Mouse (Mus musculus) forebrain, embryonic 15.5 days (tissue): ENCODE measurements around the gene Shd. TPM values are rescaled to one million over a fixed set of nuclear protein-coding genes. Genes with fewer than 3 reads are reported as not detected.

Source experiments
- ATAC-seq: fragments of 200-750 bp; cut with Nextera tagmentation; replicated peaks from 2 replicates; pipeline ENCODE4 v1.8.0; 2017; ENCODE audit warnings: mild to moderate bottlenecking, moderate TSS enrichment, moderate library complexity
- H3K27ac ChIP-seq: fragments of 300-500 bp; sonication (generic); replicated peaks from 2 replicates; pipeline ENCODE4 v1.5.1; 2015; ENCODE audit warnings: mild to moderate bottlenecking, inconsistent platforms
- H3K27me3 ChIP-seq: fragments of 300-500 bp; sonication (generic); 2 replicates; pipeline ENCODE4 v1.6.1; 2015; ENCODE audit warnings: inconsistent platforms
- H3K36me3 ChIP-seq: fragments of 300-500 bp; sonication (generic); 2 replicates; pipeline ENCODE4 v1.6.1; 2015; ENCODE audit warnings: mild to moderate bottlenecking, inconsistent platforms
- H3K4me1 ChIP-seq: fragments of 300-500 bp; sonication (generic); 2 replicates; pipeline ENCODE4 v1.6.1; 2015; ENCODE audit warnings: inconsistent platforms
- H3K4me2 ChIP-seq: fragments of 300-500 bp; sonication (generic); replicated peaks from 2 replicates; pipeline ENCODE4 v1.6.1; 2015; ENCODE audit warnings: mild to moderate bottlenecking, inconsistent platforms
- H3K4me3 ChIP-seq: fragments of 300-500 bp; sonication (generic); 2 replicates; pipeline ENCODE4 v1.5.1; 2015; ENCODE audit warnings: mild to moderate bottlenecking, inconsistent platforms
- H3K9ac ChIP-seq: fragments of 300-500 bp; sonication (generic); replicated peaks from 2 replicates; pipeline ENCODE4 v1.6.1; 2015; ENCODE audit warnings: mild to moderate bottlenecking, inconsistent platforms
- H3K9me3 ChIP-seq: fragments of 300-500 bp; sonication (generic); 2 replicates; pipeline ENCODE4 v1.6.1; 2016; ENCODE audit warnings: inconsistent platforms
- WGBS: fragments of 180-500 bp; shearing (Covaris S2); methylation state at CpG from one replicate; pipeline ENCODE4 v1.1.7; 2015; ENCODE audit warnings: mixed read lengths; 5-methylcytosine and 5-hydroxymethylcytosine counted together
- polyA plus RNA-seq: library from polyadenylated mRNA; unstranded; fragments of >200 nt; fragmentation: Nextera tagmentation; extraction: Ambion mirVana; gene quantifications from 2 replicates; pipeline ENCODE4 v1.2.1, GENCODE M21; 2015

Shd gene
- polyA plus RNA-seq, 1 experiment from 2014 or later: 118 TPM

DNA sequence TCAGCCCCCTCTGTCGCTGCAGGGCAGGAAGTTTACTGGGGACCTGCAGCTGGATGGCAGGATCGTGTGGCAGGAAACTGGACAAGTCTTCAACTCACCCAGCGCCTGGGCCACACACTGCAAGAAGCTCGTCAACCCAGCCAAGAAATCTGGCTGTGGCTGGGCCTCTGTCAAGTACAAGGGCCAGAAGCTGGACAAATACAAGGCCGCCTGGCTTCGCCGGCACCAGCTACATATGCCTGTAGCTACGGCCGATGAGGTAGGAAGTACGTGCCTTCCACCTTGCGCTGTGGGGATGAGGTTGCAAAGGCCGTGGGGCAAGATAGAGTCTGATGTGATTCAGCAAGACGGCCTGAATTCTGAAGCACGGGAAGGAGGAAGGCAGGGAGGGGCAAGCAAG, 40.0 kb downstream of the Shd start:
- no peaks in the 10 kb centered on the region for H3K27me3 ChIP-seq
- 71% methylated on average over 14 of the region's 14 CpGs for WGBS
- H3K36me3 ChIP-seq: peaks cover 29% of the 10 kb centered on the region
- H3K9ac ChIP-seq: peak overlapping the region; percentile 93
- peak overlapping the region; percentile 94 for H3K4me3 ChIP-seq
- H3K4me2 ChIP-seq: peak overlapping the region; percentile 85
- no peaks in the 10 kb centered on the region for H3K9me3 ChIP-seq
- H3K27ac ChIP-seq: peak overlapping the region; percentile 98; the same call in 1 of the 2 replicates
- H3K4me1 ChIP-seq: peaks cover 32% of the 10 kb centered on the region
- no peak for ATAC-seq

DNA sequence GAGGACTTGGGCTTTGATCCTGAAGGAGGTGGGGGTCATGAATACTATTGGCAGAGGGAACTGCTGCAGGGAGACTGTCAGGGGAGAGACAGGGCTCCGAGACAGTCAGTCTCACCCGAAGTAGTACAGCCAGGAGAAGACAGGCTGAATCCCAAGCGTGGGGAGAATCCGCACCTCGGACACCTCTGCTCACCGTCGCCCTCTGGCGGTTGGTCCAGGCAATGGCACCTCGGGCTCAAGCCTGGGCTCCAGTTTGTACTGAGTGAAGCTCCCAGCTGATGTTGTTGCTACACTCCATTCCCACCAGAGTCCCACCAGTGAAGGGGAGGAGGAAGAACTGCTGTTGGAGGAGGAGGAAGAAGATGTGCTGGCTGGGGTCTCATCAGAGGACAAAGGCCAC, 40.4 kb downstream of the Shd start:
- H3K4me3 ChIP-seq: peak overlapping the region; percentile 94
- no peak overlapping the region for H3K9ac ChIP-seq
- no peak overlapping the region for H3K27ac ChIP-seq
- no peaks in the 10 kb centered on the region for H3K9me3 ChIP-seq
- H3K36me3 ChIP-seq: peaks cover 34% of the 10 kb centered on the region
- peak overlapping the region; percentile 85 for H3K4me2 ChIP-seq
- no peaks in the 10 kb centered on the region for H3K27me3 ChIP-seq
- WGBS: 5% methylated on average over 9 of the region's 9 CpGs
- peaks cover 32% of the 10 kb centered on the region for H3K4me1 ChIP-seq
- no peak for ATAC-seq

DNA sequence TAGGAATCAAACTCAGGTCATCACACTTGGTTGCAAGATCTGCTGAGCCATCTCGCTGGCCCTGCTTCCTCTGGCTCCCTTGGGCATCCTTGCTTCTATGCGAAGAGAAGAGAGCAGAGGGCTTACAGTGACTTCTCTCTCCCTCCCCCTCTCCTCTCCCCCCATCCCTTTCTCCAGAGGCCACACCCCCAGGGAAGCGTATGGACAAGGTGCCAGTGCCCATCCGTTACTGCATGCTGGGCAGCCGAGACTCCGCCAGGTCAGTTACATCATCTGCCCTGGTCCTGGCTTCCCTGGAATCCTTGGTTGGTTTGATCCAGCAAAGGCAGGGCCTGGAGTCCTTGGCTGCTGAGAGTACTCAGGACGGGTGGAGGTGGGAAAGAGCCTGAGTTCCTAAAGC, 41.2 kb downstream of the Shd start:
- no peaks in the 10 kb centered on the region for H3K27me3 ChIP-seq
- H3K4me2 ChIP-seq: no peak overlapping the region
- peaks cover 41% of the 10 kb centered on the region for H3K36me3 ChIP-seq
- no peak overlapping the region for H3K9ac ChIP-seq
- peaks cover 32% of the 10 kb centered on the region for H3K4me1 ChIP-seq
- H3K27ac ChIP-seq: no peak overlapping the region
- 85% methylated on average over 7 of the region's 7 CpGs for WGBS
- ATAC-seq: no peak
- no peaks in the 10 kb centered on the region for H3K9me3 ChIP-seq
- H3K4me3 ChIP-seq: no peak overlapping the region

DNA sequence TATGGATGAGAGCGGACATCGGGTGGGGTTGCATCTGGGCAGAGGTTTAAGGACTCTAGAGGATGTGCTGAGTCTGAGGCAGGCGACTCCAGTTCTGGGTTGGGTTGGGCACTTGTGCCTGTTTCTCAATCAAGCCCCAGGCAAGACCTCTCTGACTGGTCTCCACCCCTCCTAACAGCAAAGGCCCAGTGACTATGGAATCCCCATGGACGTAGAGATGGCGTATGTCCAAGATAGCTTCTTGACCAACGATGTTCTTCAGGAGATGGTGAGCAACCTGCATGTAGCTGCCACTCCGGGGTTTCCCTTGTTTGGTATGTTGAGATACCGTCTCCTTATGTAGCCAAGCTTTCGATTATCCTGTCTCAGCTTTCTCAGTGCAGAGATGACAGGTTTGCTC, 45.0 kb downstream of the Shd start:
- no peak for ATAC-seq
- H3K27ac ChIP-seq: no peak overlapping the region
- no peak overlapping the region for H3K4me3 ChIP-seq
- peaks cover 74% of the 10 kb centered on the region for H3K36me3 ChIP-seq
- 92% methylated on average over 9 of the region's 9 CpGs for WGBS
- H3K9ac ChIP-seq: no peak overlapping the region
- H3K4me2 ChIP-seq: no peak overlapping the region
- H3K27me3 ChIP-seq: no peaks in the 10 kb centered on the region
- no peaks in the 10 kb centered on the region for H3K9me3 ChIP-seq
- peaks cover 17% of the 10 kb centered on the region for H3K4me1 ChIP-seq

DNA sequence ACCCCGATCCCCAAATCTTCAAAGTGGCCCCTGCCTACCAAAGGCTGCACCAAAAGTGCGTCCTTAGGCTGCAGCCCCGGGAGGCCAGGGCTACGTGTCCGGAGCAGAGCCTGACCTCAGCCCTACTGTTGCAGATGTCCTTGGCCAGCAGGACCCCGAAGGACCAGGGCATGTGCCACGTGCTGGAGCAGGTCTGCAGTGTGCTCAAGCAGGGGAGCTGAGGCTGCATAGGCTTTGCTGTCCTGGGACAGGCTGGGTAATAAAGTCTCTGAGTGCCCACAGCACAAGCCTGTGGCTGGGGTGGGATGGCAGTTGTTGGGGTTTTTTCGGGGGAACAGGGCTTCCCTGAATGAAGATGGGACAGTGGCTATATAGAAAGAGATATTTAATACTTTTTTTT, 46.1 kb downstream of the Shd start:
- Histone ChIP-seq H3K36me3 (peaks cover 72% of the 10 kb centered on the region), H3K4me2 (no peak overlapping the region), H3K27me3 (no peaks in the 10 kb centered on the region), H3K4me3 (no peak overlapping the region), H3K4me1 (peaks cover 7% of the 10 kb centered on the region), H3K9ac (no peak overlapping the region), H3K9me3 (no peaks in the 10 kb centered on the region), H3K27ac (no peak overlapping the region)
- WGBS: 86% methylated on average over 8 of the region's 8 CpGs
- ATAC-seq: no peak

GRCm38 (mm10) chr17:56016793-56017785, 46.8 kb downstream of the Shd start:
- no peaks in the 10 kb centered on the region for H3K27me3 ChIP-seq

GRCm38 (mm10) chr17:56017848-56018247, 47.6 kb downstream of the Shd start:
- Histone ChIP-seq H3K36me3 (peaks cover 60% of the 10 kb centered on the region), H3K27me3 (no peaks in the 10 kb centered on the region), H3K4me3 (no peak overlapping the region), H3K27ac (0 out of 2 replicates have a peak overlapping the region, but pooled peaks have one; percentile 21), H3K9ac (no peak overlapping the region), H3K4me1 (peaks cover 12% of the 10 kb centered on the region), H3K4me2 (no peak overlapping the region), H3K9me3 (no peaks in the 10 kb centered on the region)
- WGBS: 88% methylated on average over 7 of the region's 7 CpGs
- ATAC-seq: no peak

More at GRCm38 (mm10) chr17:56016793-56017785, 46.8 kb downstream of the Shd start:
- Histone ChIP-seq H3K4me1 (peaks cover 5% of the 10 kb centered on the region; the same call in 1 of the 2 replicates), H3K9ac (no peak overlapping the region), H3K9me3 (no peaks in the 10 kb centered on the region), H3K4me2 (no peak overlapping the region), H3K4me3 (no peak overlapping the region), H3K27ac (0 out of 2 replicates have a peak overlapping the region, but pooled peaks have one; percentile 16), H3K36me3 (peaks cover 65% of the 10 kb centered on the region)
- ATAC-seq: no peak
- 87% methylated on average over 15 of the region's 15 CpGs for WGBS

GRCm38 (mm10) chr17:56018347-56019131, 48.3 kb downstream of the Shd start:
- no peaks in the 10 kb centered on the region for H3K9me3 ChIP-seq
- H3K27ac ChIP-seq: 0 out of 2 replicates have a peak overlapping the region, but pooled peaks have one; percentile 21
- H3K4me1 ChIP-seq: peaks cover 12% of the 10 kb centered on the region
- no peak overlapping the region for H3K4me3 ChIP-seq
- no peak overlapping the region for H3K9ac ChIP-seq
- 77% methylated on average over 20 of the region's 20 CpGs for WGBS
- no peaks in the 10 kb centered on the region for H3K27me3 ChIP-seq
- no peak overlapping the region for H3K4me2 ChIP-seq
- peaks cover 54% of the 10 kb centered on the region for H3K36me3 ChIP-seq
- no peak; the same call in 1 of the 2 replicates for ATAC-seq

DNA sequence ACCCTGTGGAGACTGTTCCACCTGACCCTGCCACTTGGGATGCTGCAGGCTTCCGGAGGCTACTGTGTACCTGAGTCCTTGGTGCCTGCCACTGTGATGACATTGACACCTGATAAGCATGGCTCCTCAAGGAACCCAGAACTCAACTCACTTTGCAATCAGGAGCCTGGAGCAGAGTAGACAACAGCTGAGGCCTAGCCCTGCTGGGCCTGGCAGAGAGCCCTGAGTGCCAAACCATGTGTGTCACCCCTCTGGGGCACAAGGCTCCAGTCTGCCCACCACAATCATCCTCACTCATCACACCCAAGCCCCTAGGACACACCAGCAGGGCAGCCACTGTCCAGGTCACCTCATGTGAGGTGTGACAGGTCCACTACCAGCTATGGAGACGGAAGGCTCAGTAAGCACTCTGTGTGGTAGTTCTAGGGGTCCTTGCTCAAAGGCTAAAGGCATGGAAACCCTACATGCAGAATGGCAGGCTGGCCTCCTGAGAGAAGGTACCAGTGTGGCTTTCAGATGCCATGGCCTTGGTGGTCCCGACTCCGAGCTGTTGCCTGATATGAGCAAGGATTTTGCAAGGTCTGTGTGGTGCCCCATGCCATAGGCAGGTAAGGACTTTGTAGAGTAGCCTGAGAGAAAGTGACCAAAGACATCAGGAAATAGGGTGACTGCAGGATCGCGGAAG, 50.3 kb downstream of the Shd start:
- peaks cover 41% of the 10 kb centered on the region for H3K36me3 ChIP-seq
- H3K9ac ChIP-seq: no peak overlapping the region
- no peak overlapping the region for H3K4me2 ChIP-seq
- H3K4me3 ChIP-seq: no peak overlapping the region
- H3K4me1 ChIP-seq: peaks cover 12% of the 10 kb centered on the region
- no peaks in the 10 kb centered on the region for H3K9me3 ChIP-seq
- peak overlapping the region; percentile 11; the same call in 1 of the 2 replicates for H3K27ac ChIP-seq
- H3K27me3 ChIP-seq: no peaks in the 10 kb centered on the region
- no peak for ATAC-seq
- 91% methylated on average over 6 of the region's 6 CpGs for WGBS

DNA sequence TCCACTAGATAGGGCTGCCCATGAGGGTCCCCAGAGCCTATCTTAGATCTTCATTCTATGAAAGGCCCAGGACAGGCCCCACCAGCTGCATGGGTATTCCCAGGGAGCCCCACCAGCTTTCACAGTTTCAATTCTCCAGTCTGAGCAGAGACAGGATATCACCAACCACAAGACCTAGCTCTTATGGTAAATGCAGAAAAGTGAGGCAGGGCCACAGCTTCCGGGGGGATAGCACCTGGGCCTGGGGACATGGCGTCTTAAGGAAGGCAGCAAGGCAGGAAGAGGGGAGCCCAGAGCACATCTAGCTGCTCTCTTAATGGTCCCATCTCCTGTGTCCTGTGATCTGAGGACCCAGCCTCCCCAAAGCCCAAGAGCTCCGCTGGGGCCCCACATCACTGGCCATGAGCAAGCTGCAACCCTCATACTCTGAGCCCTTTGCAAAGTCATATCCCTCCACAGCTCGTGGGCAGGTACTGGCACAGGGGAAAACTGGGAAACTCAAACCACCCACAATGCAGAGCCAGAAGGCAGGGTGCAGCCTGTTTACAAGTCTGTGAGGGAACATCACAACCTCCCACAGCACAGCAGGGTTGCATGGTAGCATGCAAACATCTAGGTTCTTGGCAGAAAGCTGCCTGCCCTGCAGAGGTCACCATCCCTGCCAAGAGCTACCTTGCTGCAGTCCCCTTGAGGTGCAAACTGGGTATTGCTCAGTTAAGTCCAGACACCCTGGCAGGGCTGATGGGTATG, 51.1 kb downstream of the Shd start:
- Histone ChIP-seq H3K4me3 (no peak overlapping the region), H3K27me3 (no peaks in the 10 kb centered on the region), H3K9ac (no peak overlapping the region), H3K9me3 (no peaks in the 10 kb centered on the region), H3K4me2 (no peak overlapping the region), H3K4me1 (peaks cover 12% of the 10 kb centered on the region), H3K27ac (peak overlapping the region; percentile 11), H3K36me3 (peaks cover 33% of the 10 kb centered on the region)
- ATAC-seq: no peak
- WGBS: 79% methylated on average over 4 of the region's 4 CpGs
